Mouse (Mus musculus) lung, embryonic 14.5 days (tissue): ENCODE results near the gene Sirt6. TPM values are rescaled to one million over a fixed set of nuclear protein-coding genes. Genes with fewer than 3 reads are reported as not detected.

ENCODE experiments used
- ATAC-seq: fragments of 200-750 bp; cut with Nextera tagmentation; 2 replicates; pipeline ENCODE4 v1.8.0; 2017; ENCODE audit warnings: mild to moderate bottlenecking, moderate TSS enrichment, moderate library complexity; ENCODE audit not compliant: insufficient read depth
- DNase-seq: peaks from one replicate; pipeline ENCODE4 v3.0.0-alpha.2; 2015
- H3K27ac ChIP-seq: fragments of 300-500 bp; sonication (generic); 2 replicates; pipeline ENCODE4 v1.5.1; 2014; ENCODE audit warnings: low read depth, mild to moderate bottlenecking, moderate library complexity
- H3K27me3 ChIP-seq: fragments of 300-500 bp; sonication (generic); 2 replicates; pipeline ENCODE4 v1.6.1; 2014; ENCODE audit warnings: low read length, control low read depth; ENCODE audit not compliant: insufficient read depth
- H3K36me3 ChIP-seq: fragments of 300-500 bp; sonication (generic); 2 replicates; pipeline ENCODE4 v1.6.1; 2014; ENCODE audit warnings: control low read depth; ENCODE audit not compliant: insufficient read depth
- H3K4me1 ChIP-seq: fragments of 300-500 bp; sonication (generic); 2 replicates; pipeline ENCODE4 v1.6.1; 2014; ENCODE audit warnings: antibody characterized with exemption, control low read depth; ENCODE audit not compliant: insufficient read depth
- H3K4me2 ChIP-seq: fragments of 300-500 bp; sonication (generic); 2 replicates; pipeline ENCODE4 v1.6.1; 2014; ENCODE audit warnings: mild to moderate bottlenecking
- H3K4me3 ChIP-seq: fragments of 300-500 bp; sonication (generic); 2 replicates; pipeline ENCODE4 v1.5.1; 2014; ENCODE audit warnings: low read depth, low read length
- H3K9ac ChIP-seq: fragments of 300-500 bp; sonication (generic); 2 replicates; pipeline ENCODE4 v1.6.1; 2014
- H3K9me3 ChIP-seq: fragments of 300-500 bp; sonication (generic); 2 replicates; pipeline ENCODE4 v1.6.1; 2016; ENCODE audit warnings: low read depth, low read length, control low read depth
- CTCF ChIP-seq: IDR thresholded peaks from 2 replicates; pipeline ENCODE4 v1.5.1; 2016; ENCODE audit warnings: antibody characterized with exemption, low read depth
- WGBS: fragments of 180-500 bp; shearing (Covaris S2); extraction: QIAGEN DNeasy Blood & Tissue Kit; methylation state at CpG from one replicate; pipeline ENCODE4 v1.1.7; 2014; 5-methylcytosine and 5-hydroxymethylcytosine counted together
- polyA plus RNA-seq: library from polyadenylated mRNA; unstranded; fragments of >200 nt; fragmentation: Nextera tagmentation; extraction: Ambion mirVana; gene quantifications from 2 replicates; pipeline ENCODE4 v1.2.1, GENCODE M21; 2014

Gene Sirt6
- polyA plus RNA-seq, 1 experiment from 2014 or later, result 39.3 TPM

- no peak for ATAC-seq
- DNase-seq, result no peak
- no peak overlapping the region for H3K4me3 ChIP-seq
- H3K27ac ChIP-seq, result no peak overlapping the region
- no peak overlapping the region for H3K9ac ChIP-seq
- H3K4me1 ChIP-seq, result peaks cover 21% of the 10 kb centered on the region
- H3K36me3 ChIP-seq, result no peaks in the 10 kb centered on the region
- H3K27me3 ChIP-seq, result peaks cover 2% of the 10 kb centered on the region; the same call in 1 of the 2 replicates
- no peaks in the 10 kb centered on the region for H3K9me3 ChIP-seq
- peak overlapping the region; percentile 65; the same call in 1 of the 2 replicates for H3K4me2 ChIP-seq
- no peak for TF ChIP-seq CTCF
- WGBS, result 59% methylated on average over 10 of the region's 10 CpGs
These were observed 27.5 kb downstream of the Sirt6 start for GRCm38 (mm10) chr10:81600096-81600495.

DNA sequence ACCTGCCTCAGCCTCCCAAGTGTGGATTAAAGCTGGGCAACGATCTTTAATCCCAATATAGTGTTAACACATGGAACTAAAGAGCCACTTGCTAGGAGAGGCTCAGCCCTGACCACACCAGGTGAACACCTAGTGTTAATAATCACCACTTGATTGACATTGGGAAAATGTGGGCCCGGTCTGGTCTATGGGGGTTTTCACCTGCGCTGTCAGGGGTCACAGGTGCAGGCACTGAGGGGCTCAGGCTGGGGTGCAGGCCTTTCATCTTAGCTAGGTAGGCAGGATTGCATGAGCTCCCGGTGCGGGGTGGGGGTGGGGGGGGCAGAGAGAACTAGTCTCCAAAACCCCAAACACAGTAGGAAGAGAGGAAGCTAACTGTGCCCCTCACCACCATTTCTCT is 28.0 kb downstream of the Sirt6 start:
- Histone ChIP-seq H3K36me3 (no peaks in the 10 kb centered on the region), H3K4me2 (no peak overlapping the region), H3K4me1 (peaks cover 21% of the 10 kb centered on the region), H3K9ac (no peak overlapping the region), H3K27ac (no peak overlapping the region), H3K4me3 (no peak overlapping the region), H3K9me3 (no peaks in the 10 kb centered on the region), H3K27me3 (peaks cover 6% of the 10 kb centered on the region; the same call in 1 of the 2 replicates)
- DNase-seq (no peak), ATAC-seq (no peak)
- 68% methylated on average over 5 of the region's 5 CpGs for WGBS
- no peak for TF ChIP-seq CTCF

DNA sequence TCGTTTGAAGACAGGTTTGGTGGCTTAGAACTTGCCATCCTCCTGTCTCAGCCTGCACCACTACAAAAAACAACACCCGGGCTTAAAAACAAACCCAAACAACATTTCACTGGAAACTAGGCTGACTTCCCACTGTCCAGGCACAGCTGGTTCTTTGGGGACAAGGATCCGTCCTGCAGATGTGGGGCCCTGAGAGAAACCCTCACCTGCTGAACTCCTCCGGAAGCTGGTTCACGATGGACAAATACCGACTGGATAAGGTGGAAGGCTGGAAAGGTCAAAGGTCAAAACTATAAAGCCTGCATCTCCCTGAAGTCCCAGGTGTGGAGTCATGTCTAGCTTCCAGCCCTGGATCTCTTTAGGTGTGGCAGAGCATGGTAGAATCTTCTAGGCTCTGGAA is 28.7 kb downstream of the Sirt6 start:
- no peak overlapping the region for H3K4me3 ChIP-seq
- DNase-seq (no peak), ATAC-seq (no peak)
- peaks cover 21% of the 10 kb centered on the region for H3K4me1 ChIP-seq
- H3K27ac ChIP-seq, result no peak overlapping the region
- H3K36me3 ChIP-seq, result no peaks in the 10 kb centered on the region
- H3K9ac ChIP-seq, result no peak overlapping the region
- peaks cover 13% of the 10 kb centered on the region; the same call in 1 of the 2 replicates for H3K27me3 ChIP-seq
- no peak overlapping the region for H3K4me2 ChIP-seq
- no peaks in the 10 kb centered on the region for H3K9me3 ChIP-seq
- TF ChIP-seq CTCF, result no peak
- 37% methylated on average over 6 of the region's 6 CpGs for WGBS

GRCm38 (mm10) chr10:81598342-81598741 is 29.3 kb downstream of the Sirt6 start:
- Histone ChIP-seq H3K4me1 (peaks cover 21% of the 10 kb centered on the region), H3K36me3 (no peaks in the 10 kb centered on the region), H3K27ac (no peak overlapping the region), H3K9me3 (no peaks in the 10 kb centered on the region), H3K9ac (no peak overlapping the region), H3K4me2 (no peak overlapping the region), H3K27me3 (peaks cover 14% of the 10 kb centered on the region; the same call in 1 of the 2 replicates), H3K4me3 (no peak overlapping the region)
- ATAC-seq (no peak), DNase-seq (no peak)
- no peak for TF ChIP-seq CTCF
- 43% methylated on average over 3 of the region's 3 CpGs for WGBS

DNA sequence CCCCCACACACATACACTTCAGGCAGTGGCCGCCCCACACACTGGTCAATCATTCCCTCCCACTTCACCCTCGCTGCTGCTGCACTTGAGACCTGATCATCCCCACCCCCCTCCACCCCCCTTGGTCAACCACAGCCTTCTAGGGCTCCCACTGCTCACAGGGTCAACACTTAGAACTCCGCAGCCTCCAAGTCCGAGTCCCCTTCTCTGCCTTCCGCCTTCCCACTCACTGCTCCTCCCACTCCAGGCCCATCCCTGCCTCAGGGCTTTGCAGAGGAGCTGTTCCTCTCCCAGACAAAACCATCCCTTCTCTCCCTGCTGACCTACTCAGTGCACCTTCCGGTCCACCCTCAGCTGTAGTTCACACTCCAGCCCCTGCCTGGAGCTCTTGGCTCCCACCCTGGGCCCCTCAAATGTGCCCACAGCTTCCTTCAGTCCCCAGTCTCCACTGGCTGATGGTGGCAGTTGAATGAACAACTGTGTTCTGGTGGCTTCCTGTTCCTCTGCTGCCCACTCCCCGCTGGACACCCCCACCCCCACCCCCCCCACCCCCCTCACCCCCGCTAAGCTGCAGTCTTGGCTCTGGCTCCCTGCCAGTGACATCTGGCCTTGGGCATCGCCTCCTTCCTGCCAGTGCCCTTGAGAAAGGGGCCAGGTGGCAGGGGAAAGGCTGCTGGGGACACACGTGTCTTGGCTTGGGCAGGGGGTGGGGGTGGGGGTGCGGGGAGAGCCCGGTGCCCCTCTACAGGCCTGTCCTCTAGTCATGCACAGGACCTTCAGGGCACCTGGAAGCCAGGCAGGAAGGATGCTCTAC is 30.3 kb downstream of the Sirt6 start:
- peak; percentile 51 for ATAC-seq
- no peaks in the 10 kb centered on the region for H3K9me3 ChIP-seq
- H3K4me1 ChIP-seq, result peaks cover 21% of the 10 kb centered on the region
- H3K36me3 ChIP-seq, result no peaks in the 10 kb centered on the region
- peak overlapping the region; percentile 25 for H3K4me3 ChIP-seq
- H3K4me2 ChIP-seq, result peak overlapping the region; percentile 60
- H3K27me3 ChIP-seq, result peaks cover 17% of the 10 kb centered on the region; the same call in 1 of the 2 replicates
- peak; percentile 62 for DNase-seq
- peak overlapping the region; percentile 83 for H3K27ac ChIP-seq
- H3K9ac ChIP-seq, result peak overlapping the region; percentile 34
- WGBS, result 3% methylated on average over 12 of the region's 12 CpGs
- TF ChIP-seq CTCF, result no peak

DNA sequence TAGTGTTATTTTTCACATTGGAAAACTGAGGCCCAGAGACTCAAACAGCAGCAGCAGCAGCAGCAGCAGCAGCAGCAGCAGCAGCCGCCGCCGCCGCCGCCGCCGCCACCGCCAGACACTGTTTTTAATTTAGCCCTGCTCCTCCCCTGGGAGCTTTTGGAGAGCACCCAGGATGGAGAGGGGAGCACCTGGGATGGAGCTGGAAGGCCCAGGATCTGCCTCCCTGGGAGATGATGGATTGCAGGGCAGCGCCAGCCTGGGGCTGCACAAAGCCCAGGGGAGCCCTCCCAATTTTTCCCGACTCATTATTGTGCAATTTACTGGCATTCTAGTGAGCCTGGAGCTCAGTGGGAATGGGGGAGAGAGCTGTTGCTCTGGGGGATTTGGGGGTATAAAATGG is 31.0 kb downstream of the Sirt6 start:
- WGBS, result 3% methylated on average over 10 of the region's 10 CpGs
- H3K4me3 ChIP-seq, result peak overlapping the region; percentile 25
- no peak for TF ChIP-seq CTCF
- no peaks in the 10 kb centered on the region for H3K36me3 ChIP-seq
- H3K27ac ChIP-seq, result peak overlapping the region; percentile 83
- no peaks in the 10 kb centered on the region for H3K9me3 ChIP-seq
- H3K4me2 ChIP-seq, result peak overlapping the region; percentile 60
- ATAC-seq (no peak), DNase-seq (peak; percentile 57)
- peak overlapping the region; percentile 27 for H3K9ac ChIP-seq
- peaks cover 17% of the 10 kb centered on the region for H3K27me3 ChIP-seq
- H3K4me1 ChIP-seq, result peaks cover 21% of the 10 kb centered on the region

DNA sequence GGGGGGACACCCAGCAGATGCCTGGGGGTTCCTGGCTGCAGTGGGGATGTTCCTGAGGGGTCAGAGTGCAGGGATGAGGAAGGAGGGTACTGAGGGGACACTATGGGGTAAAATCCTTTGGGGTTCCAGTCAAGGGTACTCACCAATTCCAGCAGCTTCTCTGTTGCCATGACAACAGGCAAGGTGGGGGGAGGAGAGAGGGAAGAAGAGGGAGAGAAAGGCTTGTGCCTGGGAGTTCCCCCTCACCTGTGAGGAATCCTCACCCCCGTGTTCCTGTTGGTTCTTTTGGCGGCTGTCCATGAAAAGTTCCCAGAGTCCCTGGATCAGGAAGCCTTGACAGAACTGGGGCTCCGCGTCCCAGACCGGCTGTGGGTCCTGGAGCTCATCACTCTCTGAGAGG is 32.0 kb downstream of the Sirt6 start:
- 29% methylated on average over 5 of the region's 5 CpGs for WGBS
- H3K4me2 ChIP-seq, result no peak overlapping the region
- H3K9me3 ChIP-seq, result no peaks in the 10 kb centered on the region
- no peaks in the 10 kb centered on the region for H3K36me3 ChIP-seq
- H3K4me1 ChIP-seq, result peaks cover 16% of the 10 kb centered on the region
- TF ChIP-seq CTCF, result no peak
- ATAC-seq (no peak), DNase-seq (no peak)
- no peak overlapping the region for H3K4me3 ChIP-seq
- no peak overlapping the region for H3K9ac ChIP-seq
- H3K27me3 ChIP-seq, result peaks cover 17% of the 10 kb centered on the region
- H3K27ac ChIP-seq, result no peak overlapping the region
